Mouse (Mus musculus) forebrain, embryonic 13.5 days (tissue): ENCODE measurements around the gene Atrnl1. TPM values are rescaled to one million over a fixed set of nuclear protein-coding genes. Genes with fewer than 3 reads are reported as not detected.
"Not testable (repeated sequence)": the region's sequence is repeated elsewhere in the genome, so short reads cannot be mapped to it uniquely, and the experiment has no call there.

ENCODE experiments used
- ATAC-seq: fragments of 200-750 bp; cut with Nextera tagmentation; 2 replicates; pipeline ENCODE4 v1.8.0; 2017
- H3K27ac ChIP-seq: fragments of 300-500 bp; sonication (generic); 2 replicates; pipeline ENCODE4 v1.5.1; 2015; ENCODE audit warnings: inconsistent platforms, mild to moderate bottlenecking, moderate library complexity
- H3K27me3 ChIP-seq: fragments of 300-500 bp; sonication (generic); 2 replicates; pipeline ENCODE4 v1.6.1; 2015; ENCODE audit warnings: mild to moderate bottlenecking, inconsistent platforms
- H3K36me3 ChIP-seq: fragments of 300-500 bp; sonication (generic); 2 replicates; pipeline ENCODE4 v1.6.1; 2015; ENCODE audit warnings: mild to moderate bottlenecking, inconsistent platforms; ENCODE audit not compliant: poor library complexity, severe bottlenecking
- H3K4me1 ChIP-seq: fragments of 300-500 bp; sonication (generic); 2 replicates; pipeline ENCODE4 v1.6.1; 2015; ENCODE audit warnings: inconsistent platforms
- H3K4me2 ChIP-seq: fragments of 300-500 bp; sonication (generic); 2 replicates; pipeline ENCODE4 v1.6.1; 2015; ENCODE audit warnings: inconsistent platforms, mild to moderate bottlenecking, moderate library complexity
- H3K4me3 ChIP-seq: fragments of 300-500 bp; sonication (generic); 2 replicates; pipeline ENCODE4 v1.5.1; 2015; ENCODE audit warnings: mild to moderate bottlenecking, inconsistent platforms
- H3K9ac ChIP-seq: fragments of 300-500 bp; sonication (generic); 2 replicates; pipeline ENCODE4 v1.6.1; 2015; ENCODE audit warnings: mild to moderate bottlenecking, inconsistent platforms
- H3K9me3 ChIP-seq: fragments of 300-500 bp; sonication (generic); replicated peaks from 2 replicates; pipeline ENCODE4 v1.6.1; 2016; ENCODE audit warnings: inconsistent platforms
- WGBS: fragments of 180-500 bp; shearing (Covaris S2); methylation state at CpG from one replicate; pipeline ENCODE4 v1.1.7; 2015; 5-methylcytosine and 5-hydroxymethylcytosine counted together
- polyA plus RNA-seq: library from polyadenylated mRNA; unstranded; fragments of >200 nt; fragmentation: Nextera tagmentation; extraction: Ambion mirVana; gene quantifications from 2 replicates; pipeline ENCODE4 v1.2.1, GENCODE M21; 2015

The Atrnl1 gene
- polyA plus RNA-seq, 1 experiment from 2014 or later: 5.1 TPM

GRCm38 (mm10) chr19:58033241-58033640, 422.4 kb downstream of the Atrnl1 start:
- Histone ChIP-seq H3K4me1 (no peaks in the 10 kb centered on the region; the same call in 1 of the 2 replicates), H3K36me3 (no peaks in the 10 kb centered on the region; the same call in 1 of the 2 replicates), H3K4me3 (no peak overlapping the region), H3K27ac (no peak overlapping the region), H3K9me3 (peaks cover 6% of the 10 kb centered on the region), H3K4me2 (no peak overlapping the region), H3K9ac (no peak overlapping the region), H3K27me3 (no peaks in the 10 kb centered on the region)
- WGBS: 92% methylated on average over 5 of the region's 5 CpGs
- ATAC-seq: no peak

- WGBS: 87% methylated on average over 3 of the region's 3 CpGs
- H3K36me3 ChIP-seq: no peaks in the 10 kb centered on the region
- no peak overlapping the region for H3K4me2 ChIP-seq
- no peak overlapping the region for H3K4me3 ChIP-seq
- no peak overlapping the region for H3K27ac ChIP-seq
- H3K27me3 ChIP-seq: no peaks in the 10 kb centered on the region; the same call in 1 of the 2 replicates
- no peak for ATAC-seq
- H3K4me1 ChIP-seq: peaks cover 4% of the 10 kb centered on the region; the same call in 1 of the 2 replicates
- H3K9me3 ChIP-seq: no peaks in the 10 kb centered on the region
- H3K9ac ChIP-seq: no peak overlapping the region
These were observed 425.3 kb downstream of the Atrnl1 start for GRCm38 (mm10) chr19:58036166-58036565.

- no peaks in the 10 kb centered on the region for H3K36me3 ChIP-seq
These were observed 432.3 kb downstream of the Atrnl1 start for GRCm38 (mm10) chr19:58043120-58043519.

GRCm38 (mm10) chr19:58043550-58043949, 432.7 kb downstream of the Atrnl1 start:
- Histone ChIP-seq H3K9me3 (no peaks in the 10 kb centered on the region), H3K4me1 (peaks cover 10% of the 10 kb centered on the region; the same call in 1 of the 2 replicates), H3K9ac (no peak overlapping the region), H3K27me3 (no peaks in the 10 kb centered on the region; the same call in 1 of the 2 replicates), H3K36me3 (no peaks in the 10 kb centered on the region), H3K4me3 (no peak overlapping the region), H3K27ac (no peak overlapping the region), H3K4me2 (no peak overlapping the region)
- 74% methylated on average over 4 of the region's 4 CpGs for WGBS
- no peak for ATAC-seq

More at GRCm38 (mm10) chr19:58043120-58043519, 432.3 kb downstream of the Atrnl1 start:
- H3K9ac ChIP-seq: no peak overlapping the region
- WGBS: 84% methylated on average over 8 of the region's 8 CpGs
- no peaks in the 10 kb centered on the region; the same call in 1 of the 2 replicates for H3K27me3 ChIP-seq
- H3K4me2 ChIP-seq: no peak overlapping the region
- no peaks in the 10 kb centered on the region for H3K9me3 ChIP-seq
- no peak for ATAC-seq
- no peak overlapping the region for H3K4me3 ChIP-seq
- H3K4me1 ChIP-seq: peaks cover 10% of the 10 kb centered on the region; the same call in 1 of the 2 replicates
- no peak overlapping the region for H3K27ac ChIP-seq

- Histone ChIP-seq H3K36me3 (no peaks in the 10 kb centered on the region), H3K9ac (no peak overlapping the region), H3K4me2 (no peak overlapping the region), H3K27ac (no peak overlapping the region), H3K9me3 (no peaks in the 10 kb centered on the region), H3K4me3 (no peak overlapping the region), H3K4me1 (peaks cover 7% of the 10 kb centered on the region; the same call in 1 of the 2 replicates), H3K27me3 (no peaks in the 10 kb centered on the region; the same call in 1 of the 2 replicates)
- 90% methylated on average over 5 of the region's 5 CpGs for whole genome bisulfite sequencing
- no peak for ATAC-seq
These were observed 434.0 kb downstream of the Atrnl1 start for GRCm38 (mm10) chr19:58044816-58045215.

- Histone ChIP-seq H3K27ac (no peak overlapping the region), H3K36me3 (no peaks in the 10 kb centered on the region), H3K9ac (no peak overlapping the region), H3K9me3 (no peaks in the 10 kb centered on the region), H3K4me3 (no peak overlapping the region), H3K27me3 (no peaks in the 10 kb centered on the region), H3K4me1 (peaks cover 10% of the 10 kb centered on the region; the same call in 1 of the 2 replicates), H3K4me2 (no peak overlapping the region)
- WGBS: 86% methylated on average over 7 of the region's 7 CpGs
- no peak for ATAC-seq
These were observed 435.8 kb downstream of the Atrnl1 start for GRCm38 (mm10) chr19:58046656-58047055.

GRCm38 (mm10) chr19:58050410-58050809, 439.6 kb downstream of the Atrnl1 start:
- 97% methylated on average over 9 of the region's 9 CpGs for WGBS

GRCm38 (mm10) chr19:58050986-58051385, 440.2 kb downstream of the Atrnl1 start:
- peaks cover 14% of the 10 kb centered on the region for H3K4me1 ChIP-seq
- no peaks in the 10 kb centered on the region for H3K9me3 ChIP-seq
- H3K36me3 ChIP-seq: peaks cover 4% of the 10 kb centered on the region; the same call in 1 of the 2 replicates
- H3K27me3 ChIP-seq: no peaks in the 10 kb centered on the region
- H3K4me3 ChIP-seq: no peak overlapping the region
- H3K27ac ChIP-seq: no peak overlapping the region
- no peak for ATAC-seq
- H3K9ac ChIP-seq: no peak overlapping the region
- H3K4me2 ChIP-seq: no peak overlapping the region
- WGBS: 93% methylated on average over 8 of the region's 8 CpGs

More at GRCm38 (mm10) chr19:58050410-58050809, 439.6 kb downstream of the Atrnl1 start:
- not testable (repeated sequence) for H3K27ac ChIP-seq, H3K9ac ChIP-seq, H3K27me3 ChIP-seq, ATAC-seq, H3K9me3 ChIP-seq, H3K36me3 ChIP-seq, H3K4me2 ChIP-seq, H3K4me3 ChIP-seq
- H3K4me1 ChIP-seq: peaks cover 14% of the 10 kb centered on the region

- H3K9ac ChIP-seq: no peak overlapping the region
- 78% methylated on average over 13 of the region's 13 CpGs for WGBS
- no peaks in the 10 kb centered on the region for H3K9me3 ChIP-seq
- ATAC-seq: no peak
- no peak overlapping the region for H3K4me2 ChIP-seq
- no peaks in the 10 kb centered on the region for H3K27me3 ChIP-seq
- H3K4me3 ChIP-seq: no peak overlapping the region
- H3K36me3 ChIP-seq: peaks cover 4% of the 10 kb centered on the region; the same call in 1 of the 2 replicates
- H3K27ac ChIP-seq: no peak overlapping the region
- H3K4me1 ChIP-seq: peaks cover 14% of the 10 kb centered on the region
These were observed 441.1 kb downstream of the Atrnl1 start for GRCm38 (mm10) chr19:58051905-58052304.

- Histone ChIP-seq H3K9me3 (no peaks in the 10 kb centered on the region), H3K4me2 (no peak overlapping the region), H3K9ac (no peak overlapping the region), H3K36me3 (peaks cover 4% of the 10 kb centered on the region; the same call in 1 of the 2 replicates), H3K4me1 (peaks cover 14% of the 10 kb centered on the region), H3K27ac (no peak overlapping the region), H3K27me3 (no peaks in the 10 kb centered on the region), H3K4me3 (no peak overlapping the region)
- no peak for ATAC-seq
- WGBS: 57% methylated on average over 13 of the region's 13 CpGs
These were observed 441.8 kb downstream of the Atrnl1 start for GRCm38 (mm10) chr19:58052444-58053135.

- H3K4me2 ChIP-seq: peak overlapping the region; percentile 6
These were observed 448.9 kb downstream of the Atrnl1 start for GRCm38 (mm10) chr19:58059719-58060118.

GRCm38 (mm10) chr19:58060199-58060853, 449.5 kb downstream of the Atrnl1 start:
- H3K4me1 ChIP-seq: peaks cover 41% of the 10 kb centered on the region

More at GRCm38 (mm10) chr19:58059719-58060118, 448.9 kb downstream of the Atrnl1 start:
- no peak for ATAC-seq
- peak overlapping the region; percentile 0; the same call in 1 of the 2 replicates for H3K27ac ChIP-seq
- 13% methylated on average over 9 of the region's 9 CpGs for WGBS
- no peaks in the 10 kb centered on the region for H3K9me3 ChIP-seq
- 0 out of 2 replicates have a peak, but pooled peaks cover 7% of the 10 kb centered on the region for H3K27me3 ChIP-seq
- H3K4me3 ChIP-seq: no peak overlapping the region
- H3K4me1 ChIP-seq: peaks cover 40% of the 10 kb centered on the region
- no peaks in the 10 kb centered on the region for H3K36me3 ChIP-seq
- no peak overlapping the region for H3K9ac ChIP-seq

More at GRCm38 (mm10) chr19:58060199-58060853, 449.5 kb downstream of the Atrnl1 start:
- Histone ChIP-seq H3K27me3 (0 out of 2 replicates have a peak, but pooled peaks cover 7% of the 10 kb centered on the region), H3K27ac (peak overlapping the region; percentile 51), H3K4me3 (no peak overlapping the region), H3K4me2 (peak overlapping the region; percentile 48), H3K36me3 (no peaks in the 10 kb centered on the region), H3K9me3 (no peaks in the 10 kb centered on the region), H3K9ac (0 out of 2 replicates have a peak overlapping the region, but pooled peaks have one; percentile 6)
- 17% methylated on average over 12 of the region's 12 CpGs for WGBS
- peak; percentile 29 for ATAC-seq
